Mouse (Mus musculus) erythroblast, embryonic 14.5 days (primary cell): Measurements from ENCODE around the gene Slc8a1.

Experiments
- GATA1 ChIP-seq: IDR thresholded peaks from 2 replicates; pipeline ENCODE4 v1.6.1; 2012; ENCODE audit warnings: low read length, inconsistent platforms, mixed read lengths
- TAL1 ChIP-seq: IDR thresholded peaks from 3 replicates; pipeline ENCODE4 v1.6.1; 2012; ENCODE audit warnings: low read length, inconsistent platforms, mixed read lengths

- TF ChIP-seq TAL1 (no peak), GATA1 (no peak)
Observed at GRCm38 (mm10) chr17:81630471-81630870, 107.7 kb downstream of the Slc8a1 start.
